Mouse (Mus musculus) brain, embryonic 14.5 days (tissue): ENCODE results near the gene Gpr84.

Source experiments
- CTCF ChIP-seq: fragments of 200-500 bp; IDR thresholded peaks from 2 replicates; pipeline ENCODE4 v1.5.1; 2012; ENCODE audit warnings: inconsistent platforms, mild to moderate bottlenecking, moderate library complexity, borderline replicate concordance; ENCODE audit not compliant: insufficient read depth, insufficient read length; ENCODE audit errors: extremely low read depth
- POLR2A ChIP-seq: fragments of 200-500 bp; IDR thresholded peaks from 2 replicates; pipeline ENCODE4 v1.6.1; 2012; ENCODE audit warnings: mild to moderate bottlenecking, inconsistent platforms, borderline replicate concordance; ENCODE audit not compliant: poor library complexity, insufficient read depth, insufficient read length, severe bottlenecking; ENCODE audit errors: extremely low read depth

DNA sequence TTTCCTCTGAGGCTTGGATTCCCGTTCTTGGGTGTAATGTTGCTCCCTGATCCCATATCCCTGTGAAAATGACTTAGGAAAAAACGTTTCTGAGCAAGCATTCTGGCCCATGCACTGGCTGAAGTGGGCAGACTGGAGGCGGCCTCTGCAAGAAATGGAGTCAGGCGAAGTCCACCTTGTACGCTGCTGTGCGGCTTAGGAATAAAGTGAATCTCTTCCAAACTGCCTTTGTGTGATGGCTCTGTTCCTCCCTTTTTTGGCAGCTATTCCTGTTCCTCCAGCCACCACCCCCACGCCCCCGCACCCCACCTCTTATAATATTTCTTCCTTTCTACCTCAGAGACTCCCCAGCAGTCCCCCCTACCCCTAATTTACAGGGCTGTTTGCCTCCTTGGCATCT is 10.8 kb downstream of the Gpr84 start:
- no peak for TF ChIP-seq POLR2A
- no peak for TF ChIP-seq CTCF
